Mouse (Mus musculus) right cerebral cortex, postnatal 25 days (tissue): ENCODE results near the gene Acvr1.

ENCODE experiments used
- DNase-seq: peaks from one replicate; pipeline ENCODE4 v3.0.0; 2022

Gene Acvr1

DNA sequence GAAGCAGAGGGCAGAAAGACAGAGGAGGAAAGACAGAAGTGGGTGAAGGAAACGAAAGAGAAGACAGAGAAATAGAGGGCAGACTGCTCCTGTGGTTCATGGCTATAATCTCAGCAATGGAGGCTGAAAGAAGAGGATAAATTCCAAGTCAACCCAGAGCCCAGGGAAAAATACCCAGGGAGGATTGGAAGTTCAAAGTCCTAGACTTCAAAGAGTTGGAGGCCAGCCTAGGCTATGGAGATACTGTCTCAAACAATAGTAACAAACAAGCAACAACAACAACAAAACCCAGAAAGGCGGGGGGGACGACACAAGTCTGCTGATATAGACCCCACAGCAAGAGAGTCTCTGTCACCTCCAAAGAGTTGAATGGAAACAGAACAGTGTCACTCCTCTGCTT lies 14.7 kb downstream of the Acvr1 start:
- no peak for DNase-seq

DNA sequence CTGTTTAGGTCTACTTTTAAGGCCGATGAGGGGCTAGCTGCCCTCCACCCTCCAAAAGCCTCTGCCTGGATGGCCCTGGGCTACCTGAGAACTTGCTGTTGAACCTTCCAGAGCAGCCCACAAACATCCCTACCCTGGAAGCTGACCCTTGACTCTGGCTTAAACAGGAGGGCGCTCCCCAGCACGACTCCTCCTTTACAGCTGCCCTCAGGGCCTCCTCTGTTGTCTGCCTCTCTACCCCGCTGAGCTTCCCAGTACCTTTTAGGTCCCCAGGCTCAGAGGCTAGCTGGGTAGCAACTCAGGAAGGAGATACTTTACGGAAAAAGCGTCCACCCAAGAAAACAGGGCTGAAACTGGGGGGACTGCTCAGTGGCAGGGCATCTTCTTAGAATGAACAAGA lies 15.1 kb downstream of the Acvr1 start:
- DNase-seq, result no peak

DNA sequence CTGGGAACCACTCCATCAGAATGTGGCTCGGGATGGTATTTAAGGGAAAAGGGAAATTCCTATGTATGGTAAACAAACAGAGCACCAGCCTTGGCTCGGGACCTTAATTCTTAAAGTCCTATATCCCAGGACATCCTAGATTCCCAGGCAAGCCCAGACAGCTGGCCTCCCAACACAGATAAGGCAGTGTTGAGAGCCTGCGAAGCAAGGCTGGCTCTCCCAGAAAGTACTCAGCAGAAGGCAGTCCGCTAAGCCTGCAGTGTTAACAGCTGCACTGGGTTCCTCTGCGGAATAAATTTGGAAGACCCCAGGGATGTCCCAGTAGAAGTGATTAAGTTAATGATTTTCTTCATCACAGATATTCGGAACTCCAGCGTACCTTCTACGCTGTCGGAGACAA lies 16.5 kb downstream of the Acvr1 start:
- DNase-seq, result no peak

DNA sequence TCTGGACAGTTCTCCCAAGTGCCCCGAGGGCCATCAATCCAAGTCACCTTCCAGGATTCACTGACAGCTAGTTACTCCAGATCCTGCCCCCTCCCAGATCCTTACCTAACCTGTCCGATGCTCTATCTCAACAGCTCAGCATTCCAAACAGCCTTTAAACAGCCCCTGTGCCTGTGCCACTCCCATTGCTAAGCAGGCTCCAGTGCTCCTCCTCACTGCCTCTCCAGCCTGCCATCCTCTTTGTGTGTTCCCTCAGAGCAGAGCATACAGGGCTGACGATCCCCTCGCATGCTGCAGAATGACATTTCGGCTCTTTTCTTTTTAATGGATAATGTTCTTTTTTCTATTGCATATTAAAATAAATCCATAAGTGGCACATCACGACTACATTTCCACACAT lies 17.0 kb downstream of the Acvr1 start:
- DNase-seq, result no peak

DNA sequence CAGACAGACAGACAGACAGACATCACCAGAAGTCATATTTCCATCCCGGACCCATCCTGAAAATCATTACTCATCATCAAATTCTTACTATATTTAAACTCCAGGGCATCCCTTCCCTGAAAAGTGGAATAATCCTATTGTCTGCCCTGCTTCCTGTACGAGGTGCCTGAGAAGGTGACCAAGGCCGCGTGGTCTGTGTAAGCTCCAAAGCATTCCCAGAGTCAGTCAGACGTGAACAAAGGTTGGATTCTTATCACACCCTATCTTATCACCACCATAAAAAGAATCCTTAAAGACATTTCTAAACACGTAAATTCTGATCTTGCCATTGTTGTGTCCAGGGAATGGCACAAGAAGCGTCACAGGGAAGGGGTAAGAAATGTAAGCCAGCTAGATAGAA lies 18.0 kb downstream of the Acvr1 start:
- DNase-seq, result no peak

DNA sequence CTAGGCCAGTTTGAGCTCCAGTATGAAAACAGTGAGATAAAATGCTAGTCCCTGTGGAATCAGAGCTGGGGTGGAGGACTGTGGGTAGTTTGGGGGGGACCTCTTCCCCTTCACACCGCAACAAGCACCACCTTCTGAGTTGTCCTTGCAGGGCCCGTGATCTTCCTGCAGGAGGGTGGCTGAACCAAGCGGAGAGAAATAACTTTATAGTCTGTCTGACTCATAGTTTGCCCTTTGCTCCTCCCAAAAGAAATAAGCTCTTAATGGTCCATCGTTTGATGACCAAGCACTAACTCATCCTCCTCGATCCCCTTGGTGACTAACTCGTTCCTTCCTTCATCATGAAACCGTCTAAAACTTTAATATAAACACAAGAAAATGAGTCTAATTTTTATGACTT lies 20.7 kb downstream of the Acvr1 start:
- DNase-seq, result no peak

DNA sequence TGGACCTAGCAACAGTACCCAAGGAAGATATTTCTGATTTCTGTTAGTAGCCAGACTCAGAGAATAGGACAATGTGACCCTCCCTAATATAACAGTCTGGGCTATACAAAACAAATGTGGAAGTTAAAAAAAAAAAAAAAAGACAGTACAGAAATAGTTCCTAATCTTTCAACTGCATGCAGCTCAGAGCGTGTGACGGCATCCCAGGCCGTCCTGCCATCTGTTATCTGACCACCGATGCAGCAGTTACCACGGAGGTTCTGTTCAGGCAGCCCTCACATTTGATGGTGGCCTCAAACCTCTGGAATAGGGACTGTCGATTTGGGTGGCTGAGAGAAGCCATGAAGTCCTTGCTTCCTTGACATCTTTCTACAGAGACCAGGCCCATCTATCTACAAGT lies 22.6 kb downstream of the Acvr1 start:
- DNase-seq, result no peak

DNA sequence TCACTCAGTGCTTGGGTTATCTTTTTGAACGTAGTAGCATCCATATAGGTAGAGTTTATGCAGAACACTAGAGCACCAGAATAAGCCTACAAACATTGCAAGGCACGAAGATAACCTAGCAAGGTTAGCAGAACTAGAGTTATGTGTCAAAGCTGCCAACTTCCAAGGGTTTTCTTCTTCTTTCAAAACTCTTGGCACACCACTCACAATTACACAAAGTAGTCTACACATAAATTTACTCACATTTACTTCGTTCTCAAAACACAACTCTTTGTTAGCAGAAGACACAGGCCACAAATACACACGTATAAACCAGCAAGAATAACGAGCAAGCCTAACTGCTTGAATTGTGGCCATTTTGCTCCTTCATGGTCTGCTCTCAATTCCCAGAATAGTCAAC lies 23.7 kb downstream of the Acvr1 start:
- no peak for DNase-seq

DNA sequence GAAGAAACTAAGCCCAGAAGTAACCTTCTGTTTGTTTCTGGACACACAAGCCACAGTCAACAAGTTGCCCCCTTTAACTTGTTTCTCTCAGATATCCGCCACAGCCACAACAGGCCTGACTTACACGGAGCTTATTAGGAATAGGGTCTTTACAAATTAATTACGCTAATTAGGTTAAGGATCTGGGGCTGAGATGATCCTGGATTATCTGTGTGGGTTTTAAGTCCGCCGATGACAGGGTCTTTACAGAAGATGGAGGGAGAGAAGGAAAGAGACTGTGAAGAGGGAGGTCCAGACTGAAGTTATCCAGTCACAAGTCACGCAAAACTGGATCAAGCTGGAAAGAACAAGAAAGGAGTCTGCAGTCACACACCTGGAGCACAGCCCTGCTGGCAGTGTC lies 28.8 kb downstream of the Acvr1 start:
- DNase-seq, result no peak

DNA sequence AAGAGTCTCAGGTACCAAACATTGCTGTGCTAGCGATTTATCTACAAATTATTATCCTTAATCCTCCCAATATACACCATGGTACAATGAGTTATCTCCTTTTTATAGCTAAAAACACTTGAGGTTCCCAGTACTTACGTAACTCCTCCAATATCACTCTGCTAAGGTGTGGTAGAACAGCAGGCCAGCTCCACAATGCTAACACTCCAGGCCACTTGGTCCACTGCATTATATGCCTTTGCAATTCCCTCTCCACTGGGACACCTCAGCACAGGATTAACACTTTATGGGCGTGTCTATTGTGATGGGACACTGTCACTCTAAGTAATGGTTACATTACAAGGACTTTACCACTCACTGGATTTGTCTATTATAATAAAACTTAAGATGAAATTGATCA lies 30.2 kb downstream of the Acvr1 start:
- DNase-seq, result no peak

DNA sequence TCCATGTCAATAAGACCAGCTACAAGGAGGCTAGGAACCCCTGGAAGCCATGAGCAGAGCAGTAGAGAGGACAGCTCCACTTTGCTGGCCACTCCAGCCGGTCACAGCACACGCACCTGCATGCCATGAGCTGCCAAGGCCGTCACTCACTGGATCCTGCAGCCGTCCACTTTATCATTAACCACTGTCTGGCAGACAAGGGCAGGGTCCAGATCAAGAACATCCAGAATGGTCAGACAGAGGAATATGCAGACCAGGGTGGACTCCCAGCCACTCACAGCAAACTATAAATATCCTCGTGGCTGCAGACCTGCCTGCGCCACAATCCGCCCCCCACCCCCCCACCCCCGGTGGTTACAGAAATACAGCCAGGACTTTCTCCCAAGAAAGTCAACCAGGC lies 31.7 kb downstream of the Acvr1 start:
- DNase-seq, result no peak

DNA sequence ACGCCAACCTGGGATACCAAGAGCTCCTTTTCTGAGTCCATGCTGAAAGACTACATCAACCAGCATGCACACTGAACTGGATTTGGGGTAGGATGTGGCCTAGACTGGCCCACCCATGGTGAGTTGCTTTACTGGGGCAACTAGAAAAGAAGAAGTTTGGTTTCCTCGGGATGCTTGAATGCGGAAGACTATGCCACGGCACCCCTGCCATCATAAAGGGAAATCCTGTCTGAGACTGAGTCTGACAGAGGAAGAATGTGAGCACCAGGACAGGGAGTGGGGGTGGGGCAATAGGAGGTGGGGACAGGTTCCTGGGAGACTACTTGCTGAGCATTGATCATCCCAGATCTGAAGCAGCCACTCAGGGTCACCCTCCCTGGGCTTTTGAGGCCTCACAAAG lies 32.6 kb downstream of the Acvr1 start:
- DNase-seq, result no peak

DNA sequence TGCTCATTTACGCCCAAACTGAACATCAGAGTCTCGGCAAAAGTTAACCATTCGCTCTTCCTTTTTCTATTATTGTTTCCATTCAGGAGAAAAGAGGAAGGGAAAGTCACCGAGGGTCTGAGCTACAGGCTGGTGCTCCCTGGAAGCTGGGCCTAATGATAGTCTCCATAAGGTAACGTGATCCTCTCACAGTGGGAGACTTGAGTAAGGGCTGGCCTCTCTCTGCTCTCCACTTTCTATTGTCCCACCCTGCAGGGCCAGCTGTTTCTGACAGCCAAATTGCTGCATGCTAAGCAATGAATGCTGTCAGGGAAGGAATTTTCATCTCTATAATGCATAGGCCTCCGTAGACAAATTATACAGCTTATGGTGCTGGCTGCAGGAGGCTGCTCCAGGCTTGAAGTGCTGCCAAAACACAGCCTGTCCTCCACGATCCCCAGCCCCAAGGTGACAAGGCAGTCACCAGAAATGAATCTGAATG lies 33.4 kb downstream of the Acvr1 start:
- no peak for DNase-seq

DNA sequence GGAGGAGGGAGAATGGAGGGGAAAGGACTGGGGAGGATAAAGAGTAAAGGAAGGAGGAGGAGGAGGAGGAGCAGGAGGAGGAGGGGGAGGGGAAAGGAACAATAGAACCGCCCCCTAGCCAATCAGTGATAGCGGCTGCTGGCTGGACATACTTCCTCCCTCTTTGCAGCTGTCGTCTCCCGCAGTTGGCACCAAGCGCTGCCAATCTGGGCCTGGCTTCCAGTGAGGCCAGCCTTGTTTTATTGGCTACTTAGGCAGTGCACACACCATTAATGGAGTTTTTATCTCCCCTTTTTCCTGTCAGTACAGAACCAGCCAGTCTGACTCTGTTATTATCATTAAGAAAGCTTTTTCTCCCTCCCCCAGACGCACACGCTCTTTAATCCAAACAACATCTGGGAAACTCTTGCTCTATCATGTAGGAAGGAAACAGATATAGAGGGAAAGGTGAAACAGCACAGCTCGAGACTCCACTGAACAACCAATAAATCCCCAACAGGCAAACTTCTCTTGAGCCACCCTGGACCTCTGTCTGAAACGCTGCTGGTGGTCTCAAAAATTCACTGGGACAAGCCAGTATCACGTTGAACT lies 34.6 kb downstream of the Acvr1 start:
- DNase-seq, result peak; percentile 58

DNA sequence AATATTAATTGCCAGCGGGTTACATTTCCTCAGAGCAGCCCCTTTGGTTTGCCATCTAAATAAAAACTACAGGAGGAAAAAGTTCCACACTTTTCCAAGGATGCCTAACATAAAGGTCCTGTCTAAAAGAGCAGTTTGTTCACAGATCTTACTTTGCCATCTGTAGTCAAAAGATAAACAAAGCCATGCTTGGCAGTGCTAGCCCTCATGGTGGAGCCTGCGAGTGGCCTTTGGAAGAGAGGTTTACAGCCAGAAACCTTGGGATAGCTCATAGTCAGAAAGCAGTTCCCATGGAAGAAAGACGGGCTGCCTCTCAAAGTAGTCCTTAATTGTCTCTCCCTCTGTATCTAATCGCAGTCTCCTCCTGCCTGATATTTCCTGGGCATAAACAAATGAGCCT lies 36.4 kb downstream of the Acvr1 start:
- DNase-seq, result no peak

DNA sequence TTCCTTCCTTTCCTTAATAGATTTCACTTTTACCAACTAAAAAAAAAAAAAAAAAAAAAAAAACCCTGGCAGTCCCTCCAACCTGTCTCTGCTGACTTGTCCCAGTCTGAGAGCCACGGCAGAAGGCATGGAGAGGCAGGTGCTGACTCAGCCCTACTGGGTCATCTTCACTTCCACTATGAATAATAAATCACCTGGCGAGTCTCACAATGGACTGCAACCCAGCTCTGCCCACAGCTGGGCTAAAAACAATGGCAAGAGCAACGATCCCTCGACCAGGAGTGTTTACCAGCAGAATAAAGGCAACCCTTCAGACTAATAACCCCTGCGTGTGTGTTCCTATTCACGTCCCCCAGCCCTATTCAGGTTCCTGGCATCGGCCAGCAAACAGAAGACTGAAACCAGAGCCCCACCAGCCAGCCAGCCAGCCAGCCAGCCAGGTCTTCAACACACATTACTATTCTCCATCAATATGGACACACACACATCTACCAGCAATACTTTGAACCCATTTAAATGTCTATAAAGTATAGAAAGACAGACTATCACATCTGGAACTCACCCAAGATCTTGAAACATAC lies 37.0 kb downstream of the Acvr1 start:
- DNase-seq, result no peak

DNA sequence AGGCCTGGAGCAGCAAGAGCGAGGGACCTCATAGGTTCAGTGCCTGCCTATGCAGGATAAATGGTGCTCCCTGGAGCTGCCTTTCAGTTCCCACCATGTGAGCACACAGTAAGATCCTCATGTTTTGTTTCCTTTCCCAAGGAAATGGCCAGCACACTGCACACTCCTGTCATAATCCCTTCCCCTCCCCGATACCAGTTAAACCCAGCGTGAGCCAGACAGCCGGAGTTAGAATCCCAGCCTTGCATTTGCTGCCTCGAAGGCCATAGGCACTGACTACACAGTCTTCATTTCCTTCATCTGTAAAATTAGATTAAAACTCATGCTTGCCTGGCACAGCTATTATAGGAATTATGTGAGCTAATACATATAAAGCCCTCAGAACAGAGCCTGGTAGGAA lies 37.6 kb downstream of the Acvr1 start:
- DNase-seq, result no peak

DNA sequence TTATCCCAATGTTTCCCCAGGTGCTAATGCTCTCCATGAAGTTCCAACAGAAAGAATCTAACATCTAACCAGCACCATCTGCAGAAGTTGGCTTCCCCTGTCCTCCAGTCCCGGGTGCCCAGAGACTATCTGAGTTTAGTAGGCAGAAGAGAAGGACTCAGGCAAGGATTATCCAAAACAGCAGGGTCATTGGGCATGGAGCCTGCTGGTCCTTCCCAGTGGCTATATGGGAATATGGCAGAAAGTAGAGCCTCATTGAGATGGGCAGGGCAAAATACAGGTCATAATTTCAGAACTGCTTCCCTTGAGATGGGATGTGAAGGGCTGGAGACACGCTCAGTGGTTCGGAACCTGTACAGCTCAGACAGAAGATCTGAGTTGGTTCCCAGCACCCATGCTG lies 39.2 kb downstream of the Acvr1 start:
- DNase-seq, result no peak

DNA sequence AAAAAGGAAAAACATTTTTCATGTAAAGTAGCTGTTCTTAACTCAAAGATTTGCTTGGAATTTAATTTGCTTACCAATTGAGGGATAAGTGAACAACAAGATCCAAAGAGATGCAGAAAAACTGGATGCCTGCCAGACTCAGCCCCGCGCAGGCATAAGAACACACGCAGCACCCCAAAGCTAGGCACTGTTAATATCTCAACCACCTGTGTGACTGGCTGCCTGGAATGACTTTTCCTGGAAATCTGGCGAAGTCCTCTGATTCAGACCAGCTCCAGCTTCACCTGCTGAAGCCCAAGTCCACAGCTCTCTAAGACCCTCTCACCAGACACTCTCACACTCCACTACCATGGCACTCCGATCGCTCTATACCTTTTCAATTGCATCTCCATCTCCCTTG lies 42.6 kb downstream of the Acvr1 start:
- DNase-seq, result no peak

DNA sequence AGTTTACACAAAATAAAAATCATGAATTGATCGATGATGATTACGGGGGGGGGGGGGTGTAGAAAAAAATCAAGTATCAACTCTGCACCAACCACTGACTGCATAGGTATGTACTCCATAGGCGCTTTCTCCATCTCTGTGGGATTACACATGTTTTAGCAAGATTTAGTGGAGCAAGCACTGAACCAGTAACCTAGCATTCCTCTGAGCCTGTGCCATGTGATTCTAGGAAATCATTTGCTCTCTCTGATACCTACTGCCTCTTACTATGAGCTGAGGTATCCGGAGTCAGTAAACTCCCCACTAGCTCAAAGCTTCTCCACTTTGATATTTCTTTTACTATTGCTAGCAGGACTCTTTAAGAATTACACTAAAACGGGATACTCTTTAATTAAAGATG lies 43.1 kb downstream of the Acvr1 start:
- DNase-seq, result no peak

DNA sequence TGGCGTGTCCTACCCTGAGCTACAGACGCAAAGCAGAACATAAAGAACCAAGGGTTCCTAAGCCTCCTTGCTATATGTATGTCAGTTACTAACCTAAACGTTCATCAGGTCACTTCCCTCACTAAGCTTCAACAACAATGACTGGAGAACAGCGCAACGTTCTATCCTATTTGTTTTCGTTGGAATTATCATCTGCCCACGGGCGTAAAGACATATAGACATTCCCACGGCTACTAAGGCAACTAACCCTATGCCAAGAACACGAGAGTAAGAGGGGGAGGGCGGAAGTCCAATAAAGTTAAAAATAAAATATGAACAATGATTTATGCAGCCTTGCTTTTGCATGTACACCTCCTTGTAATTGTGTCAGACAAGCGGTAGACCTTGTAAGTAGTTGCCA lies 43.9 kb downstream of the Acvr1 start:
- DNase-seq, result no peak

DNA sequence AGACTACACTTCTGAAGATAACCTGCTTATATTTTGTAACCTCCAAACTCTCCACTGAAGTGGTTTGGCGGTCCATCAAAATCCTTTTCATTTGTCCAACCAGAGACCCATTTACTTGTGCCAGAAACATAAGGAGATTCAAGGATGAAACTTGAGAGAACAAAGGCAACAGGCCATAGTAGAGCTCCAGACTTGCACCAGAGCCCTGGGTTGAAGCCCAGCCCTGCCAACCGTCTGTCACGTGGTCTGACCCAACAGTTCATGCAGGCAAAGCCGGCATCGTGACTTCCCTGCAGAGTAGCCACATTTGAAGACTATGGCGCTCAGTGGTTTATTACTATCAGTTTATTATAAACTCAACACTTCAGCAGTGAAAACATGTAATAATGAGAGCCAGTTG lies 45.3 kb downstream of the Acvr1 start:
- DNase-seq, result no peak

DNA sequence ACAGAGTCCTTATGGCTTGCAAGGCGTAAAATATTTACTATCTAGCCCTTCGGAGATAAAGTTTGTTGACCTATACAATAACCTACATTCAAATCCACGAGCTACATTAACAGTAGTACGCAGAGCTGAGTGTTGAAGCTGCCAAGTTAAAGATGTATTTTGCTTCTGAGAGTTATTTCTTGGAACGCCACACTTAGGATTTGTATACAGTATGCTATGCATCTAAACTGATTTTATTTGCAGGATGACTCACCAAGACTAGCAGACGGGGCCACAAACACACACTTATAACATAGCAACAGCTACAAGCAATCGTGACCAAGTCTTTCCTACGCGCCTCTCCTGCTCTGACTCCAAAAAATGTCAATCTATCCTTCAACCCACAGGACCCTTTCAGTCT lies 46.2 kb downstream of the Acvr1 start:
- DNase-seq, result no peak

DNA sequence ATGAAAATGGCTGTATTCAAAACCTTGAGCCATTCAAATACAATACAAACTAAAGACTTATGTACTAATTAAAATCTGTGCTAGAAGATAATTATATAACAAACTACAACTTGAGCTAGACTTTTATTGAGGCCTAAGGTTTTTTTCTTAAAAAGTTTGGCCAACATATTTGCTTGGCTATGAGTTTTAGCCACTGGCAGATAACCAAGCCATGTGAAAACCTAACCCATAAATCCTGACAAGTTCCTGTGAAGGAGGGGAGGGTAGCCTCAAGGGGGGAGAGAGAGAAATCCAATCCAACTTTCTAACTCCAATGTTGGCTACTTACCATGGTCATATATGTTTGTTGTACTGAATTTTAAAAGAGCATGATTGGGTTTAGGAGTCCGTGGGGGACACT lies 48.4 kb downstream of the Acvr1 start:
- no peak for DNase-seq

DNA sequence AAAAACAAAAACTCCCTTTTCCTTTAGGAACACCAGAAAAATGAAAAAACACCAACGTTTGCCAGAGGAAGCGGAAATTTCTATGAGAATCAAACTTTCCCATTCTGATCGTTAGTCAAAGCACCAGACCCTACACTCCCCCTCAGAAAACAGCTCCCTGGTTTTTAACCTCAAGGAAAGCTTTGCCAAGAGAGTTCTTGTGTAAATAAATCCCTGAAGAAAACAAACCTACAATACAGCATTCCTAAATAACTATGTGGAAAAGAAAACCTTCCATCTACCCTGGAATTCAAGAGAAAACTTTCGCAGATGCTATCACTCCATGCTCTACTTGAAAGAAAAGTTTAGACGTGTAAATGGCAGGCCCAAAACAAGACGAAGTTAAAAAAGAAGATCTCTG lies 50.0 kb downstream of the Acvr1 start:
- no peak for DNase-seq

DNA sequence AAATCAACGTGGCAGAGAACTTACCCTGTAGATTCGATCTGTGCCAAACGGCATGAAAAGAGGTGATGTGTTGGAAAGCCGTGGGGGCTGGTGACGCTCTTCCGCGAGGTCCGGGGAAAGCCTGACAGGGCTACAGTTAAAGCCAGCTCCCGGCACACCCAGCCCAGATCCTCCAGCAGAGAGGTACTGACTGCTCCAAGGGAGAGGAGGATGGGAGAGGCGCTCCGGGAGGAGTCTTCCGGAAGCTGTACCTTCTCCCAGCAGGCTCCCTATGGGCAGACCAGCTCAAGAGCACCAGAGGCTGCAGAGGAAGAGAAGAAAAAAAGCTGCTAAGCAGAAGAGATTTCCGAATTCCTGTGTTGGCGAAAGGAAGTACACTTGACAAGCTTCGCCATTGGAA lies 51.0 kb downstream of the Acvr1 start:
- DNase-seq, result no peak
